Mouse (Mus musculus) midbrain, embryonic 13.5 days (tissue): ENCODE measurements at regions not wholly inside any gene's neighbourhood (a gene's known extent, or its start where the extent isn't known, plus 50 kb on each side); places are given as distances from the start of the nearest gene placed in this dataset.
A peak's percentile ranks its signal among the peaks of the same experiment; 100 is the strongest.

Experiments
- ATAC-seq: fragments of 200-750 bp; cut with Nextera tagmentation; 2 replicates; pipeline ENCODE4 v1.8.0; 2017; ENCODE audit warnings: mild to moderate bottlenecking, moderate TSS enrichment, moderate library complexity
- H3K27ac ChIP-seq: fragments of 300-500 bp; sonication (generic); 2 replicates; pipeline ENCODE4 v1.5.1; 2015; ENCODE audit warnings: inconsistent platforms, mild to moderate bottlenecking, moderate library complexity
- H3K27me3 ChIP-seq: fragments of 300-500 bp; sonication (generic); 2 replicates; pipeline ENCODE4 v1.6.1; 2015; ENCODE audit warnings: mild to moderate bottlenecking, inconsistent platforms
- H3K36me3 ChIP-seq: fragments of 300-500 bp; sonication (generic); 2 replicates; pipeline ENCODE4 v1.6.1; 2015; ENCODE audit warnings: mild to moderate bottlenecking, inconsistent platforms
- H3K4me1 ChIP-seq: fragments of 300-500 bp; sonication (generic); replicated peaks from 2 replicates; pipeline ENCODE4 v1.6.1; 2015; ENCODE audit warnings: inconsistent platforms
- H3K4me2 ChIP-seq: fragments of 300-500 bp; sonication (generic); replicated peaks from 2 replicates; pipeline ENCODE4 v1.6.1; 2015; ENCODE audit warnings: moderate library complexity, mild to moderate bottlenecking, inconsistent platforms
- H3K4me3 ChIP-seq: fragments of 300-500 bp; sonication (generic); replicated peaks from 2 replicates; pipeline ENCODE4 v1.5.1; 2015; ENCODE audit warnings: mild to moderate bottlenecking, inconsistent platforms
- H3K9ac ChIP-seq: fragments of 300-500 bp; sonication (generic); replicated peaks from 2 replicates; pipeline ENCODE4 v1.6.1; 2015; ENCODE audit warnings: mild to moderate bottlenecking, inconsistent platforms
- H3K9me3 ChIP-seq: fragments of 300-500 bp; sonication (generic); 2 replicates; pipeline ENCODE4 v1.6.1; 2016; ENCODE audit warnings: mild to moderate bottlenecking, inconsistent platforms
- WGBS: fragments of 180-500 bp; shearing (Covaris S2); methylation state at CpG from one replicate; pipeline ENCODE4 v1.1.7; 2015; 5-methylcytosine and 5-hydroxymethylcytosine counted together

- Histone ChIP-seq H3K27ac (no peak overlapping the region), H3K36me3 (no peaks in the 10 kb centered on the region), H3K4me2 (no peak overlapping the region), H3K4me1 (peaks cover 11% of the 10 kb centered on the region), H3K4me3 (no peak overlapping the region), H3K9ac (no peak overlapping the region), H3K9me3 (no peaks in the 10 kb centered on the region), H3K27me3 (0 out of 2 replicates have a peak, but pooled peaks cover 6% of the 10 kb centered on the region)
- no peak for ATAC-seq
- WGBS = 67% methylated on average over 3 of the region's 3 CpGs
Measured at GRCm38 (mm10) chr11:64805567-64805966, 173.3 kb upstream of the Elac2 start.

GRCm38 (mm10) chr11:64812408-64812807 lies 166.4 kb upstream of the Elac2 start:
- Histone ChIP-seq H3K36me3 (no peaks in the 10 kb centered on the region), H3K4me3 (no peak overlapping the region), H3K9ac (no peak overlapping the region), H3K27ac (no peak overlapping the region), H3K27me3 (no peaks in the 10 kb centered on the region), H3K9me3 (no peaks in the 10 kb centered on the region), H3K4me2 (no peak overlapping the region), H3K4me1 (no peaks in the 10 kb centered on the region)
- 79% methylated on average over 6 of the region's 6 CpGs for WGBS
- no peak for ATAC-seq

DNA sequence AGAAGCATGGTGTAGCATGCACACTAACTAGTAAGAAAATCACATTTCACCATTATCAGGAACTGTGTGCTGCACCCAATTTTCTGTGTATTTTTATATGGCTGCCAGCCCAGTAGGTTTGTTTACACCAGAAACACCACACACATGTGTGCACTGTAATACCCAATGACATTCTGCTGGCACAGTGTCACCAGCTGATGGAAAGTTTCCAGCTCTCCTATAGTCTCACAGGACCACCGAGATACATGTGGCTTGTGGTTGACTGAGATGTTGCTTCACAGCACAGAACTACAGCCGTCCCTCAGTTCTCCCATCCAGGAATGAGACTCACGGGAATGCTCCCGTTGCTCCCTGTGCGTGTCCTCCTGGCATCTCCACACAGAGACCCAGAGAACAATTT lies 149.4 kb upstream of the Elac2 start:
- Histone ChIP-seq H3K4me2 (no peak overlapping the region), H3K27me3 (no peaks in the 10 kb centered on the region), H3K36me3 (no peaks in the 10 kb centered on the region), H3K27ac (no peak overlapping the region), H3K9me3 (no peaks in the 10 kb centered on the region), H3K4me1 (0 out of 2 replicates have a peak, but pooled peaks cover 11% of the 10 kb centered on the region), H3K9ac (no peak overlapping the region), H3K4me3 (no peak overlapping the region)
- WGBS = 82% methylated on average over 5 of the region's 5 CpGs
- no peak for ATAC-seq

- Histone ChIP-seq H3K27me3 (no peaks in the 10 kb centered on the region), H3K4me1 (0 out of 2 replicates have a peak, but pooled peaks cover 11% of the 10 kb centered on the region), H3K9ac (no peak overlapping the region), H3K4me3 (no peak overlapping the region), H3K9me3 (no peaks in the 10 kb centered on the region), H3K36me3 (no peaks in the 10 kb centered on the region), H3K27ac (no peak overlapping the region), H3K4me2 (no peak overlapping the region)
- ATAC-seq = no peak
- 48% methylated on average over 5 of the region's 5 CpGs for WGBS
Measured at GRCm38 (mm10) chr11:64832453-64832852, 146.4 kb upstream of the Elac2 start.

DNA sequence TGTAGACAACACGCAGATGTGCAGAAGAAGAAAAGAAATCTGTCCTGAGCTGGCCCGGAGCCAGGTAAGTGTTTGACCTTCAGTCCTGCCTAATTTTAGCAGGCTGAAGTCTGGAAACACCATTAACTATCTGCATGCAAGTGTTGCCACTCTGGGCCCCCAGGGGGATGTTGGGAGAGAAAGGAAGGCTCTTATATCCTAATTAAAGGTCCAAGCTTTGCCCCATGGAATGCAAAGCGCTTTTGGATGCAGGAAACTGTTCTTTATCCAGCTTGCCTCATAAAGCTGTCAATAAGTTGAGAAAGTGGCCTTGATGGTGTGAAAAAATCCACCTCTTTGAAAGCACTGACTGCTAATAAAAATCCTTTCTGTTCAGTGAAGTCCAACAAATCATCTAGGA lies 145.1 kb upstream of the Elac2 start:
- Histone ChIP-seq H3K9ac (no peak overlapping the region), H3K9me3 (no peaks in the 10 kb centered on the region), H3K27me3 (no peaks in the 10 kb centered on the region), H3K4me1 (0 out of 2 replicates have a peak, but pooled peaks cover 11% of the 10 kb centered on the region), H3K4me2 (no peak overlapping the region), H3K36me3 (no peaks in the 10 kb centered on the region), H3K27ac (no peak overlapping the region), H3K4me3 (no peak overlapping the region)
- no peak for ATAC-seq
- 80% methylated on average over 3 of the region's 3 CpGs for WGBS

DNA sequence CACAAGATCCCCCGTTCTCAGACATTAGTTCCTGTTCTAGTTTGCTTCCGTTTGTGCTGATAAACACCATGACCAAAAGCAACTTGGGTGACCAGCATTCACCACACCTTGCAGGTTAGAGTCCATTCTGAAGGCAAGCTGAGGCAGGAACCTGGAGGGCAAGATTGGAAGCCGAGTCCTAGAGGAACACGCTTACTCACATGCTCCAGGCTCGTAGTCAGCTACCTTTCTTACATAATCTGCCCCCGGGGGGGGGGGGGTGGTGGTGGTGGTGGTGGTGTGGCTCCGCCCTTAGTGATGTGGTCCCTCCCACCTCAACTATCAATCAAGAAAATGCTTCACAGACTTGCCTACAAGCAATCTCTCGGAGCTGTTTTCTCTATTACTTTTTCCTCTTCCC lies 142.1 kb upstream of the Elac2 start:
- ATAC-seq = no peak
- H3K4me1 ChIP-seq = 0 out of 2 replicates have a peak, but pooled peaks cover 11% of the 10 kb centered on the region
- no peaks in the 10 kb centered on the region for H3K27me3 ChIP-seq
- H3K27ac ChIP-seq = no peak overlapping the region
- H3K4me3 ChIP-seq = no peak overlapping the region
- H3K4me2 ChIP-seq = no peak overlapping the region
- H3K9me3 ChIP-seq = no peaks in the 10 kb centered on the region
- H3K36me3 ChIP-seq = no peaks in the 10 kb centered on the region
- H3K9ac ChIP-seq = no peak overlapping the region
- 88% methylated on average over 8 of the region's 8 CpGs for WGBS

- Histone ChIP-seq H3K27ac (no peak overlapping the region), H3K4me2 (no peak overlapping the region), H3K27me3 (no peaks in the 10 kb centered on the region), H3K9ac (no peak overlapping the region), H3K4me3 (no peak overlapping the region), H3K4me1 (no peaks in the 10 kb centered on the region), H3K36me3 (no peaks in the 10 kb centered on the region), H3K9me3 (no peaks in the 10 kb centered on the region)
- ATAC-seq = no peak
- 85% methylated on average over 2 of the region's 2 CpGs for WGBS
Measured at GRCm38 (mm10) chr11:64841092-64841491, 137.7 kb upstream of the Elac2 start.

DNA sequence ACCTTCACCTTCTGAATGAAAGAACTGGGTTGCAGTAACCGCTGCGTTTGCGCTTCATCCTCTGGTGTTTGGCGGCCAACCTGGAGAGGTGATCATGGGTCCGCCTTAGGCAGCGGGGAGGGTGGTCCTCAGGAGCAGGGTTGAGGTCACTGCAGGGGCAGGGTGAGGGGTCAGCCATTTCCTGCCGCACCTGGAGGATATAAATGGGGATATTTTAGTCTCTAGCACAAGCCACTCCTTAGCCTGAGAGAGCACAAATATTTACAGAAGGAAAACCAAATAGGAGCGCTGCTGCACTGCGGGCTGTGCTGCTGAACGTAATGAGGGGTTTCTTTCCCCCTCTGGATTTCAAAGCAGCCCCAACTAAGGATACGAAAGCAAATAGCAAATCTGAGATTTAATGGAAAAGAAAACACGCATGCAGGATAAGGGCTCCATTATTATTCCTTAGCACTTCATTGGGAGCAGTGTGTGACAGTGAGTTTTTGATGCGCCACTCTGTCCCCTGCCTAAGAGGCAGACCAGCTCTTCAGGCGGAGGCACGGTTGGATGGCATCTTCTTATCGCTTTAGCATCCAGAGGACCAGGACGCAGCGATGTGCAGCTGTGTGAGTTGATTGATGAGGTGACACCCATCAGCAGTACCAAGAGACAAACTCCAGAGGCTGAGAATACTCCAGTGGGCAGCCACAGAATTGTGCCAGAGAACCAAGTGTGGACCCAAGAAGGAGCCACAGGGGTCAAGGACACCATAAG lies 135.9 kb upstream of the Elac2 start:
- H3K36me3 ChIP-seq = no peaks in the 10 kb centered on the region
- no peaks in the 10 kb centered on the region for H3K27me3 ChIP-seq
- no peaks in the 10 kb centered on the region for H3K9me3 ChIP-seq
- 82% methylated on average over 18 of the region's 18 CpGs for WGBS
- H3K4me2 ChIP-seq = no peak overlapping the region
- no peak for ATAC-seq
- H3K4me1 ChIP-seq = no peaks in the 10 kb centered on the region
- no peak overlapping the region for H3K9ac ChIP-seq
- no peak overlapping the region for H3K27ac ChIP-seq
- no peak overlapping the region for H3K4me3 ChIP-seq

DNA sequence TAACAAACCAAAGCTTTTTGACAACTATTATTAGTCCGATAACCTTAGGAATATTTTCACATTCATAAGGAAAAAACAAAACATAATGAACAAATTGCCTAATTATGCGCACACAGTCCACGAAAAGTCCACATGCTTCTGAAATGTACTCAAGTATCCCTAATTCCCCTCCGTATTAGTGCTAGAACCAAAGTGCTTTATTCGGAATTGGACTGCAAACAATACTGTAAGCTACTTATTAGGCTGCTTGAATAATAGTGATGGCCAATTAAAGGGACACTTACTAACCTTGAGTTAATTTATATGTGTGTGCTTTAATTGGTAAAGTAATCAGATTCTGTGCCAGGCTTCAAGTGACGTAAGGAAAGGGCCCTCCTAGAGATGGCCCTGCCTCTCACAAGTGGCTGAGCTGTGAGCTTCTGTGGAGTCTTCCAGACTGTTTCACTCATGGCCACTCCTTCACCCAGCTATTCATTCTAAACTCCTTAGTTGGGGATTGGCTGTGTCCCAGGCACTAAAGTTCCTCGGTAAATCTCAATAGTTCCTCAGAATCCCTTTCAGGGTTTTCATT lies 132.2 kb upstream of the Elac2 start:
- Histone ChIP-seq H3K27me3 (no peaks in the 10 kb centered on the region), H3K4me1 (no peaks in the 10 kb centered on the region), H3K4me2 (no peak overlapping the region), H3K4me3 (no peak overlapping the region), H3K9me3 (no peaks in the 10 kb centered on the region), H3K9ac (no peak overlapping the region), H3K27ac (no peak overlapping the region), H3K36me3 (no peaks in the 10 kb centered on the region)
- 81% methylated on average over 7 of the region's 7 CpGs for WGBS
- no peak for ATAC-seq

DNA sequence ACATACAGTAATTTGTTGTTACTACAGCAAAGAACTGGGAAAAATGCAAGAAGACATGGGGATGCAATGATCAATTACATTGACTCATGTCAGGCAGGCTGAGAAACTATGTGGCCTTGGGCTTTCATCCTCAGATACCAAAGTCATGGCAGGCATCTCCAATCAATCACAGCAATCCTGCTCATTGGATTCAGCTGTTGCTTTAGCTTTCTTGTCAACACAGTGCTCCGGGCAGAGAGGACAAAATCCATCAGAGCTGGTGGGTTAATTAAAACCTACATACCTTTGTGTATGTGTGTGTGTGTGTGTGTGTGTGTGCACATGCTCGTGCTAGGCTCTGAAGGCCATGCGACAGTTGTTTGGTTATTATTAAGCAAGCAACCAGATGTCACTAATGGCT lies 119.2 kb upstream of the Elac2 start:
- no peak overlapping the region for H3K4me3 ChIP-seq
- WGBS = 84% methylated on average over 3 of the region's 3 CpGs
- H3K27me3 ChIP-seq = no peaks in the 10 kb centered on the region
- no peak overlapping the region for H3K4me2 ChIP-seq
- no peak for ATAC-seq
- no peaks in the 10 kb centered on the region for H3K9me3 ChIP-seq
- H3K4me1 ChIP-seq = no peaks in the 10 kb centered on the region
- H3K36me3 ChIP-seq = no peaks in the 10 kb centered on the region
- no peak overlapping the region for H3K27ac ChIP-seq
- H3K9ac ChIP-seq = no peak overlapping the region

GRCm38 (mm10) chr11:64880674-64881073 lies 98.2 kb upstream of the Elac2 start:
- no peak overlapping the region for H3K4me3 ChIP-seq
- WGBS = 42% methylated on average over 8 of the region's 8 CpGs
- H3K9ac ChIP-seq = no peak overlapping the region
- H3K27ac ChIP-seq = no peak overlapping the region
- no peaks in the 10 kb centered on the region for H3K9me3 ChIP-seq
- no peak overlapping the region for H3K4me2 ChIP-seq
- ATAC-seq = no peak
- no peaks in the 10 kb centered on the region for H3K36me3 ChIP-seq
- no peaks in the 10 kb centered on the region for H3K4me1 ChIP-seq
- H3K27me3 ChIP-seq = peaks cover 4% of the 10 kb centered on the region; the same call in 1 of the 2 replicates

- Histone ChIP-seq H3K4me3 (no peak overlapping the region), H3K4me2 (no peak overlapping the region), H3K27me3 (peaks cover 4% of the 10 kb centered on the region; the same call in 1 of the 2 replicates), H3K36me3 (no peaks in the 10 kb centered on the region), H3K27ac (no peak overlapping the region), H3K4me1 (no peaks in the 10 kb centered on the region), H3K9ac (no peak overlapping the region), H3K9me3 (no peaks in the 10 kb centered on the region)
- WGBS = 31% methylated on average over 2 of the region's 2 CpGs
- ATAC-seq = 0 out of 2 replicates have a peak, but pooled peaks have one; percentile 58
Measured at GRCm38 (mm10) chr11:64884518-64884917, 94.3 kb upstream of the Elac2 start.
